Mouse (Mus musculus) CH12.LX (cell line): ENCODE measurements around the gene Foxb1. TPM values are rescaled to one million over a fixed set of nuclear protein-coding genes. Genes with fewer than 3 reads are reported as not detected.

Experiments used
- DNase-seq: peaks from one replicate; pipeline ENCODE4 v3.0.0-alpha.2; 2013; ENCODE audit errors: extremely low read depth
- H3K27ac ChIP-seq: 2 replicates; pipeline ENCODE4 v1.5.1; 2012; ENCODE audit warnings: low read depth, mild to moderate bottlenecking, control low read depth, moderate library complexity; ENCODE audit not compliant: insufficient read depth
- H3K27me3 ChIP-seq: replicated peaks from 2 replicates; pipeline ENCODE3; 2012; ENCODE audit warnings: inconsistent platforms
- H3K36me3 ChIP-seq, 2 experiments: replicated peaks in 1 of 2; 2 replicates each; pipeline versions ENCODE3 to v1.6.1; 2012; ENCODE audit warnings: inconsistent platforms in 1 of 2, low read length in 1 of 2, mild to moderate bottlenecking in 1 of 2, mixed read lengths in 1 of 2, moderate library complexity in 1 of 2; ENCODE audit not compliant: control insufficient read depth in 1 of 2, insufficient read depth in 1 of 2
- H3K4me1 ChIP-seq, 2 experiments: 2 replicates each; pipeline ENCODE4 v1.6.1; 2012; ENCODE audit warnings: inconsistent platforms in 1 of 2, moderate library complexity in 1 of 2; ENCODE audit not compliant: insufficient read depth in 2 of 2, control insufficient read depth in 1 of 2
- H3K4me2 ChIP-seq: 2 replicates; pipeline ENCODE4 v1.6.1; 2012; ENCODE audit warnings: low read depth, mild to moderate bottlenecking, control low read depth; ENCODE audit not compliant: poor library complexity, insufficient read depth, severe bottlenecking
- H3K4me3 ChIP-seq, 3 experiments: fragments of 150-350 bp in 1 of 3; sonication (generic) in 1 of 3; replicated peaks in 1 of 3; 2 replicates each; pipeline versions ENCODE3 to v1.5.1; 2011 to 2012; ENCODE audit warnings: low read depth in 2 of 3, low read length in 2 of 3, mild to moderate bottlenecking in 2 of 3, moderate library complexity in 2 of 3, control low read depth in 1 of 3, improper control_type of control experiment in 1 of 3, inconsistent platforms in 1 of 3, mixed read lengths in 1 of 3; ENCODE audit not compliant: poor library complexity in 1 of 3
- H3K79me2 ChIP-seq: replicated peaks from 2 replicates; pipeline ENCODE4 v1.6.1; 2012; ENCODE audit warnings: mild to moderate bottlenecking, moderate library complexity; ENCODE audit not compliant: control insufficient read depth, poor library complexity, insufficient read depth, severe bottlenecking; ENCODE audit errors: extremely low read depth
- H3K9ac ChIP-seq: 2 replicates; pipeline ENCODE4 v1.6.1; 2012; ENCODE audit warnings: low read depth, mild to moderate bottlenecking, control low read depth, moderate library complexity; ENCODE audit not compliant: insufficient read depth
- H3K9me3 ChIP-seq: replicated peaks from 2 replicates; pipeline ENCODE3; 2012; ENCODE audit warnings: low read length, inconsistent platforms, mixed read lengths
- CTCF ChIP-seq, 2 experiments: IDR thresholded peaks in 1 of 2; conservative IDR thresholded peaks in 1 of 2; 2 replicates each; pipeline ENCODE4 v1.5.1; 2011 to 2012; ENCODE audit warnings: low read depth in 2 of 2, low read length in 2 of 2, improper control_type of control experiment in 1 of 2, inconsistent platforms in 1 of 2, mild to moderate bottlenecking in 1 of 2, moderate library complexity in 1 of 2
- ETS1 ChIP-seq: conservative IDR thresholded peaks from 2 replicates; pipeline ENCODE4 v1.6.1; 2012; ENCODE audit warnings: low read depth, mild to moderate bottlenecking, inconsistent platforms, low read length, improper control_type of control experiment, moderate library complexity
- GABPA ChIP-seq: IDR thresholded peaks from 2 replicates; pipeline ENCODE4 v1.6.1; 2012; ENCODE audit warnings: low read depth, low read length, improper control_type of control experiment, inconsistent platforms; ENCODE audit not compliant: insufficient replicate concordance
- IRF4 ChIP-seq: IDR thresholded peaks from 2 replicates; pipeline ENCODE4 v1.6.1; 2014; ENCODE audit warnings: low read depth, mild to moderate bottlenecking, inconsistent platforms, low read length, improper control_type of control experiment
- KAT2A ChIP-seq: IDR thresholded peaks from 2 replicates; pipeline ENCODE4 v1.6.1; 2012; ENCODE audit warnings: low read length, improper control_type of control experiment, inconsistent platforms; ENCODE audit not compliant: insufficient replicate concordance
- MAFK ChIP-seq: IDR thresholded peaks from 2 replicates; pipeline ENCODE4 v1.6.1; 2011; ENCODE audit warnings: low read length, improper control_type of control experiment; ENCODE audit not compliant: insufficient replicate concordance
- MAX ChIP-seq: IDR thresholded peaks from 2 replicates; pipeline ENCODE4 v1.6.1; 2011; ENCODE audit warnings: low read length, improper control_type of control experiment
- MAZ ChIP-seq: IDR thresholded peaks from 2 replicates; pipeline ENCODE4 v1.6.1; 2012; ENCODE audit warnings: low read depth, mild to moderate bottlenecking, inconsistent platforms, low read length, improper control_type of control experiment, moderate library complexity
- MYC ChIP-seq: IDR thresholded peaks from 2 replicates; pipeline ENCODE4 v1.6.1; 2011; ENCODE audit warnings: low read depth, mild to moderate bottlenecking, improper control_type of control experiment, low read length
- NRF1 ChIP-seq: IDR thresholded peaks from 2 replicates; pipeline ENCODE4 v1.6.1; 2014; ENCODE audit warnings: low read depth, mild to moderate bottlenecking, inconsistent platforms, low read length, improper control_type of control experiment, moderate library complexity
- POLR2A ChIP-seq: IDR thresholded peaks from 2 replicates; pipeline ENCODE4 v1.6.1; 2011; ENCODE audit warnings: low read depth, mild to moderate bottlenecking, improper control_type of control experiment, low read length
- SMC3 ChIP-seq: IDR thresholded peaks from 2 replicates; pipeline ENCODE4 v1.6.1; 2011; ENCODE audit warnings: low read depth, low read length, improper control_type of control experiment
- TBP ChIP-seq: conservative IDR thresholded peaks from 2 replicates; pipeline ENCODE4 v1.6.1; 2011; ENCODE audit warnings: low read depth, low read length, improper control_type of control experiment
- USF1 ChIP-seq: IDR thresholded peaks from 2 replicates; pipeline ENCODE4 v1.6.1; 2014; ENCODE audit warnings: low read depth, mild to moderate bottlenecking, inconsistent platforms, low read length, improper control_type of control experiment
- ZC3H11A ChIP-seq: IDR thresholded peaks from 2 replicates; pipeline ENCODE4 v1.6.1; 2012; ENCODE audit warnings: low read depth, mild to moderate bottlenecking, inconsistent platforms, low read length, improper control_type of control experiment
- ZKSCAN1 ChIP-seq: IDR thresholded peaks from 2 replicates; pipeline ENCODE4 v1.6.1; 2012; ENCODE audit warnings: low read depth, inconsistent platforms, low read length, improper control_type of control experiment, borderline replicate concordance
- dilution Hi-C: fragments of 300-500 bp; cut with MboI; formaldehyde crosslinking; loops from 2 replicates; pipeline ENCODE4 v1.14.3; 2020; ENCODE audit warnings: low sequenced_read_pairs; ENCODE audit not compliant: extremely low pct_unique_long_range_greater_than_20kb, extremely low pct_ligation_motif_present
- in situ Hi-C: fragments of 300-500 bp; cut with MboI; formaldehyde crosslinking; loops from 3 replicates; pipeline ENCODE4 v1.14.3; 2019; ENCODE audit warnings: low sequenced_read_pairs, low pct_ligation_motif_present, low pct_unique_long_range_greater_than_20kb, mixed read lengths
- polyA plus RNA-seq: library from polyadenylated mRNA; unstranded; fragments of >175 nt; gene quantifications from 2 replicates; pipeline ENCODE4 v1.2.1, GENCODE M21; 2012; ENCODE audit warnings: low read depth; ENCODE audit not compliant: insufficient read length
- total RNA-seq, 2 experiments: library from RNA; depleted of rRNA; stranded (reverse); fragments of 300-350 nt in 1 of 2; fragments of >200 nt in 1 of 2; gene quantifications; 2 replicates each; pipeline ENCODE4 v1.2.3; 2012 to 2014

Foxb1 gene
- total and polyA plus RNA-seq, 3 experiments, result not detected

DNA sequence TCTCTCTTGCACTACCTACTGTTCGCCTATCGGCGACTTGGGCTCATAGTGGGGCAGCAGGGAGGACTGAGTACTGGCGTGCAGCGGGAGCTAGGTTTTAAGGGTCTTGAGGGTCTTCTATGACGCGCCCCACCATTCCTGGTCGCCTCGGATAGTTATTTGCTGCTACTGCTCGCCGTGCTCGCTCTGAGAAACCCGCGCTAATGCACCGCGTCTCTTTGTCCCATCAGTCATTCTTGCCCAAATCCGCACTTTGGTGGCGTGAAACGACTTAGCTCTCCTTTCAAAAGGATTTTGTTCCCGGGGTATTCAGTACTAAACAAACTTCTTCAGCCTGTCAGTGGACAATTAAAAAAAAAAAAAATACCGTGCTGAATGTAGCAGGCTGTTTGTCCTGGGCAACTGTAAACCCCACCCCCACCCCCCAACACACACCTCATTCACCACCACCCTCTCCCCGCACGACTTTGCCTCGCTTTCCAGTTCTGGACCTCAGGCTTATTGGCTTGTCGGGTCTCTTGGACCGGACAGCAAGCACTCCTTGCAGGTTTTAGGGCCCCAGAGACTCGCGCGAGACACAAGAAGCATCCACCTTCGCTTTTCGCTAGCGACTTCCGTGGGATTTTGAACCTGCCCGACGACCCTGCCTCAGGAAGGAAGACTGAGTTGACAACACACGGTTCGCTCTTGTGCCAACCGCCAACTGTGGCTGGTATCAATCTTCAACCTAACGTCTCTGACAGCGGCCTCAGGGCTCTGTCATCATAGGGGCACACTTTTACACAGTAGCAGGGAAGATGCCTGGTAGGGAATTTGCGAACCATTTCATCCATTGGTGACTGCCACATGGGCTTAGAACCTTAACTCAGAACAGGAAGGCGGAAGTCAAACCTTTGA is 4.1 kb upstream of the Foxb1 start:
- Histone ChIP-seq H3K9ac (no peak overlapping the region), H3K4me2 (no peak overlapping the region), H3K4me3 (no peak overlapping the region), H3K27me3 (no peaks in the 10 kb centered on the region), H3K79me2 (no peaks in the 10 kb centered on the region), H3K36me3 (no peaks in the 10 kb centered on the region), H3K9me3 (peaks cover 48% of the 10 kb centered on the region), H3K4me1 (peaks cover 0 to 12% of the 10 kb centered on the region in 2 experiments; a peak in 2 of 4 replicates), H3K27ac (no peak overlapping the region)
- dilution Hi-C loops, result no loop called here
- no peak for TF ChIP-seq KAT2A
- TF ChIP-seq MAFK, result no peak
- no peak for TF ChIP-seq TBP
- TF ChIP-seq, all 38 proteins: peak for 0
- in situ Hi-C loops, result no loop called here
- no peak for DNase-seq

DNA sequence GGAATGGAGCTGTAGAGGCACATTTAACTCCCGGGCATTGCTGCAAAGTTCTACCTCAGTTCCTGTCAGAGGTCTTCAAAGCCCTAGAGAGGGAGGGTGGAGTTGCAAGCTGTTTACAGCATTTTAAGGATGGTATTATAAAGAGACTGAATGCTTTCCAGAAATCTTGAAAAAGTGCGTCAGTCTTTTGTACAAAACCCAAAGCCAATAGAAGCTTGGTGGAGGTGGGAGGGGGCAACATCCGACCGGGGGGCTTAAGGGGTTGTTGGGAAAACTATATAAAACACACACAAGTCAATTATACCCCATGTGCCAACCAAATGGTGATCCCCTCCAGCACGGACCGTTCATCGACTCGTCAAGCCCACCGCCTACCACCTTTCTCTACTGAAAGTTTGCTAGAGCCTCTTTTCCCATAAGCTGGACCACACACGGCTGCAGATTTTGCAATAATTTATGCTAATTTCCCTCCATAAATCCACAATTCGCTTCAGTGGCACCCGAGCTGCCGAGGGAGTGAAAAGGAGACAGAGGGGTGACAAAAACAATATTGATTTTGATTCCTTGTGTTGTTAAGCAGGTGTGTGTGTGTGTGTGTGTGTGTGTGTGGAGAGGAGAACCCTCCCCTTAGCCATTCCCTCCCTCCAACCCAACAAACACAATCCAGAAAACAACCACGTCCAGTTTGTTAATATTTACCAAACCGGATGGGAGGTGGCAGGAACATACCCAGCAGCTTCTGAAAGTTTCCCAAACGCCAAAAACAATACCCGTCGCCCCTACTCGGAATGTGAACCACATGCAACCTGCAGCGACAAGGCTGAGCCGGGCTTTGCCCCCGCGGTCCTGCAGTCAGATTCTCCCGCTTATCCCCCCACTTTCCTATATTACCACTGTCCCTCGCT is 3.2 kb upstream of the Foxb1 start:
- Histone ChIP-seq H3K79me2 (no peaks in the 10 kb centered on the region), H3K4me2 (no peak overlapping the region)
- no peak for TF ChIP-seq IRF4
- TF ChIP-seq NRF1, result no peak
- no peak for TF ChIP-seq ZKSCAN1
- TF ChIP-seq MYC, result no peak
- TF ChIP-seq USF1, result no peak
- no peak for TF ChIP-seq MAFK
- TF ChIP-seq ZC3H11A, result no peak
- TF ChIP-seq CTCF (conservative IDR thresholded peaks at IDR 0.05 in 1 of 2, IDR thresholded peaks at IDR 0.05 in 1 of 2; ENCODE audit: low read depth in 2 of 2, low read length in 2 of 2), result no peak
- TF ChIP-seq MAX, result no peak
- TF ChIP-seq MAZ, result no peak
- no peak for TF ChIP-seq ETS1
- no peak for TF ChIP-seq SMC3
- TF ChIP-seq POLR2A, result no peak
- no peak for TF ChIP-seq GABPA
- TF ChIP-seq, all 38 proteins: peak for 0
- in situ Hi-C loops, result no loop called here
- no peaks in the 10 kb centered on the region for H3K27me3 ChIP-seq
- H3K27ac ChIP-seq, result no peak overlapping the region
- H3K4me1 ChIP-seq, result peaks cover 0 to 12% of the 10 kb centered on the region in 2 experiments; a peak in 2 of 4 replicates
- peaks cover 51% of the 10 kb centered on the region for H3K9me3 ChIP-seq
- dilution Hi-C loops, result no loop called here
- H3K4me3 ChIP-seq, result no peak overlapping the region
- H3K36me3 ChIP-seq, result no peaks in the 10 kb centered on the region
- H3K9ac ChIP-seq, result no peak overlapping the region
- no peak for DNase-seq
